Mouse (Mus musculus) regulatory T cell (primary cell): ENCODE data around the gene Strap.

Source experiments
- in situ Hi-C: fragments of 300-600 bp; cut with MboI, MseI; formaldehyde crosslinking; loops from one replicate; pipeline ENCODE4 v1.15.1; 2025; ENCODE audit warnings: high pct_unique_total_duplicates

Gene Strap

GRCm38 (mm10) chr6:137722220-137722931, 12.5 kb upstream of the Strap start:
- in situ Hi-C loops, result loop anchor here (10.0 kb wide), 2 partner anchors 308 to 518 kb away; no protein-coding TSS in a partner anchor

GRCm38 (mm10) chr6:137723898-137724297, 11.0 kb upstream of the Strap start:
- in situ Hi-C loops, result loop anchor here (10.0 kb wide), 2 partner anchors 309 to 519 kb away; no protein-coding TSS in a partner anchor

GRCm38 (mm10) chr6:137734460-137734845, 425 bp upstream of the Strap start:
- in situ Hi-C loops, result loop anchor here (25.0 kb wide), 1 partner anchor 922 kb away; the partner anchor contains the start of genes H2afj and Hist4h4

- in situ Hi-C loops, result loop anchor here (25.0 kb wide), 1 partner anchor 923 kb away; the partner anchor contains the start of genes H2afj and Hist4h4
Observed at GRCm38 (mm10) chr6:137735671-137736238, 877 bp downstream of the Strap start.

GRCm38 (mm10) chr6:137740972-137741371, 6.1 kb downstream of the Strap start:
- in situ Hi-C loops, result loop anchor here (25.0 kb wide), 1 partner anchor 929 kb away; the partner anchor contains the start of genes H2afj and Hist4h4

GRCm38 (mm10) chr6:137744700-137745099, 9.8 kb downstream of the Strap start:
- in situ Hi-C loops, result loop anchor here (25.0 kb wide), 1 partner anchor 932 kb away; the partner anchor contains the start of genes H2afj and Hist4h4

- in situ Hi-C loops, result loop anchor here (25.0 kb wide), 1 partner anchor 935 kb away; the partner anchor contains the start of genes H2afj and Hist4h4
Observed at GRCm38 (mm10) chr6:137747174-137747928, 12.5 kb downstream of the Strap start.

- in situ Hi-C loops, result no loop called here
Observed at GRCm38 (mm10) chr6:137751551-137752274, 16.8 kb downstream of the Strap start.

- in situ Hi-C loops, result no loop called here
Observed at GRCm38 (mm10) chr6:137752275-137752655, 17.4 kb downstream of the Strap start.

- in situ Hi-C loops, result no loop called here
Observed at GRCm38 (mm10) chr6:137754056-137754856, 19.4 kb downstream of the Strap start, which contains the start of gene Dera. Dera (plus strand) TSS chr6:137754546.

GRCm38 (mm10) chr6:137754857-137755232, 20.0 kb downstream of the Strap start:
- in situ Hi-C loops, result no loop called here

GRCm38 (mm10) chr6:137756310-137756709, 21.4 kb downstream of the Strap start:
- in situ Hi-C loops, result no loop called here

- in situ Hi-C loops, result no loop called here
Observed at GRCm38 (mm10) chr6:137757891-137758290, 23.0 kb downstream of the Strap start.

GRCm38 (mm10) chr6:137759681-137760080, 24.8 kb downstream of the Strap start:
- in situ Hi-C loops, result no loop called here

GRCm38 (mm10) chr6:137760966-137761365, 26.1 kb downstream of the Strap start:
- in situ Hi-C loops, result no loop called here

- in situ Hi-C loops, result no loop called here
Observed at GRCm38 (mm10) chr6:137764572-137765210, 29.8 kb downstream of the Strap start.

GRCm38 (mm10) chr6:137766177-137766576, 31.3 kb downstream of the Strap start:
- in situ Hi-C loops, result no loop called here

GRCm38 (mm10) chr6:137771621-137772250, 36.9 kb downstream of the Strap start:
- in situ Hi-C loops, result no loop called here

GRCm38 (mm10) chr6:137772918-137773636, 38.2 kb downstream of the Strap start:
- in situ Hi-C loops, result no loop called here
